Mouse (Mus musculus): ENCODE measurements at regions not wholly inside any gene's neighbourhood (a gene's known extent, or its start where the extent isn't known, plus 50 kb on each side); places are given as distances from the start of the nearest gene placed in this dataset.
A peak's percentile ranks its signal among the peaks of the same experiment; 100 is the strongest.
"Not testable (repeated sequence)": the region's sequence is repeated elsewhere in the genome, so short reads cannot be mapped to it uniquely, and the experiment has no call there.

DNA sequence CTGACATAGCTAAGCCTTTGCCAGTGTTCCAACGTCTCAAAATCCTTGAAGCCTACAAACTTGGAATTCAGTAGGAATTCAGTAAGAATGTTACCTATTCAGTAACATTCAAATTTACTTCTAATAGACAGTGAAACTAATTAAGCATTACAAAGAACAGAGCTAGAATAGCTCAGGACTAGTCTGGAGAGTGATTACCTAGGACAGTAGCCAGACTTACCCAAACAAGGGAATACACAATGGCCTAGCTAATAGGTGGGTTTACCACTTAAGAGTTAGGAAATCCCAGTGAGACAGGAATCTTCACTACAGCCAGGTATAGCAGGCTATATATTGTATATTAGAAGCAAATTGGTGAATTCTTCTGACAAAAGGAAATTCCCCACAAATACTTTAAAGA is 182.4 kb downstream of the Rab10 start:
- not testable (repeated sequence) for H3K4me2 ChIP-seq (ENCODE audit: low read depth); H3K4me3 ChIP-seq; H3K27me3 ChIP-seq (ENCODE audit: control insufficient read depth, insufficient read depth, insufficient read length); H3ac ChIP-seq (ENCODE audit: control insufficient read depth, insufficient read length); H3K79me2 ChIP-seq (ENCODE audit: control insufficient read depth, insufficient read depth); H3K36me3 ChIP-seq (ENCODE audit: control insufficient read depth, insufficient read depth)

DNA sequence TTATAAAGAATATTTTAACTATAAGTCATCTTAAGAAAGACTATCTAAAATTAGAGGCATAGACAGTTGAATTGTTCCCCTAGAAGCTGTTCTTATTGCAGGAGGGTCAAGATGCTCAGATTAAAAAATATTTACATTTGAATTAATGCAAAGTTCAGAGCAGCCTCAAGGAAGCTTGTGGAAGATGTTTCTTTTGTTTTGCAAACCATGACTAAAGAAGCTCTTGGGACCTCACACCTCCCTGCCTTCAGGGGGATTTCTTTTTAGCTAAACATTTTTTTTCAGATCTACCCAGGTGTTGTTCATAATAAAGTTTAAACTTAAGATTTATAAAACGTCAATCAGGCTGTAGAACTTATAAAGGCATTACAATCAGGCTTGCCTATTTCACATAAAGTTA is 185.7 kb downstream of the Rab10 start:
- no peak overlapping the region for H3ac ChIP-seq (ENCODE audit: control insufficient read depth, insufficient read length)
- H3K36me3 ChIP-seq (ENCODE audit: control insufficient read depth, insufficient read depth) = no peaks in the 10 kb centered on the region
- TF ChIP-seq MYOG (IDR thresholded peaks at IDR 0.05; ENCODE audit: control insufficient read depth in 1 of 3, insufficient read depth in 1 of 3, insufficient read length in 2 of 3, low read depth in 2 of 3) (no peak), REST (IDR thresholded peaks at IDR 0.05; ENCODE audit: insufficient read depth, insufficient read length) (no peak), E2F4 (IDR thresholded peaks at IDR 0.05; ENCODE audit: insufficient read depth) (no peak), CEBPB (IDR thresholded peaks at IDR 0.05; ENCODE audit: insufficient read depth, poor library complexity, severe bottlenecking) (no peak), USF1 (IDR thresholded peaks at IDR 0.05; ENCODE audit: low read depth) (no peak), MYOD1 (IDR thresholded peaks at IDR 0.05; ENCODE audit: control insufficient read depth in 1 of 3, insufficient read length in 2 of 3, low read depth in 2 of 3) (no peak), MAX (IDR thresholded peaks at IDR 0.05; ENCODE audit: low read depth) (no peak), TCF3 (IDR thresholded peaks at IDR 0.05; ENCODE audit: insufficient read length, low read depth) (no peak), TCF12 (IDR thresholded peaks at IDR 0.05; ENCODE audit: insufficient read depth, poor library complexity, severe bottlenecking) (no peak), SRF (IDR thresholded peaks at IDR 0.05; ENCODE audit: control insufficient read depth, insufficient read length, low read depth) (no peak), POLR2A (IDR thresholded peaks at IDR 0.05; ENCODE audit: insufficient read length, low read depth) (no peak), POLR2AphosphoS2 (IDR thresholded peaks at IDR 0.05; ENCODE audit: insufficient read length, low read depth) (no peak)
- H3K27me3 ChIP-seq (ENCODE audit: control insufficient read depth, insufficient read depth, insufficient read length) = no peaks in the 10 kb centered on the region
- no peak overlapping the region for H3K4me3 ChIP-seq
- no peaks in the 10 kb centered on the region for H3K79me2 ChIP-seq (ENCODE audit: control insufficient read depth, insufficient read depth)
- no peak overlapping the region for H3K4me2 ChIP-seq (ENCODE audit: low read depth)

DNA sequence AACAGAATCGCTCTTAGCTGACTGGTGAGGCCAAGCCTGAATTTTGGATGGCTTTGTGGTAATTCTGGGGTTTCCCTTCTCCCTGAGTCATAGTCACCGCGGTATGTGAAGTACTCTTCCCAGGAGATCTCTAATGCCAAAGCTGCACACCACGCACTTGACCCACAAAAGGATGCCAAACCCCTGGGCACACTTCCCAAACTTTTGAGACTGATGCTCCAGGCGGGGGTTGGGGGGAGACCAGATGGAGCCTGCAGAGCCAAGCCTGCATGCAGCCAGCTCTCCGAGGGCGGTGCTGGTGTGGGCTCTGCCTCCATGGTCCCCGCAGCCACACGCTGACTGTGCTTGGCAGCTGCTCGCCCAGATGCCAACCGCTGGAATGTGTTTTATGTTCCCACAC is 199.2 kb downstream of the Rab10 start:
- not testable (repeated sequence) for H3K79me2 ChIP-seq (ENCODE audit: control insufficient read depth, insufficient read depth); H3K4me2 ChIP-seq (ENCODE audit: low read depth); H3K36me3 ChIP-seq (ENCODE audit: control insufficient read depth, insufficient read depth); H3K27me3 ChIP-seq (ENCODE audit: control insufficient read depth, insufficient read depth, insufficient read length); H3ac ChIP-seq (ENCODE audit: control insufficient read depth, insufficient read length); H3K4me3 ChIP-seq
- peak in 1 of 3 experiments; percentile 50 for TF ChIP-seq MYOD1 (IDR thresholded peaks at IDR 0.05; ENCODE audit: control insufficient read depth in 1 of 3, insufficient read length in 2 of 3, low read depth in 2 of 3)

GRCm38 (mm10) chr12:3109671-3110070 is 200.1 kb downstream of the Rab10 start:
- not testable (repeated sequence) for H3K4me3 ChIP-seq; H3K4me2 ChIP-seq (ENCODE audit: low read depth); H3K36me3 ChIP-seq (ENCODE audit: control insufficient read depth, insufficient read depth); H3K27me3 ChIP-seq (ENCODE audit: control insufficient read depth, insufficient read depth, insufficient read length); H3K79me2 ChIP-seq (ENCODE audit: control insufficient read depth, insufficient read depth); H3ac ChIP-seq (ENCODE audit: control insufficient read depth, insufficient read length)

DNA sequence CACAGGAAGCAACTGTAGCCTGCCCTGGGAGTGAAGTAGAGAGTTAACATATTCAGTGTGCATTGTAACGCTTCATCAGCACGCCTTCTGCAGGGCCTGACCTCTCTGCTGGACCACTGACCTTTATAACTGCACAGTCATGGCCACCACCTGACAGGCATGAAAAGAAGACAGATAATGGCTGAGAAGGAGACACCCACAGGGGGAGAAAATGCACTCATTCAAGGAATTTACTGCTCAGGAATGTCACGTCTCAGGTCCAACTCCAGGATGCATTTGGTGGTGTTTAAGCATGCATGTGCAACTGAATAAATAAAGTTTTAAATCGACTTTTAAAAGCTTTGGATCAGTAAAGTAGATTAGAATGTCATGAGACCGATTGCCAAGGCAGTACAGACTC is 207.8 kb downstream of the Rab10 start:
- not testable (repeated sequence) for H3K36me3 ChIP-seq (ENCODE audit: control insufficient read depth, insufficient read depth); H3K79me2 ChIP-seq (ENCODE audit: control insufficient read depth, insufficient read depth); H3K4me2 ChIP-seq (ENCODE audit: low read depth); H3K4me3 ChIP-seq; H3ac ChIP-seq (ENCODE audit: control insufficient read depth, insufficient read length); H3K27me3 ChIP-seq (ENCODE audit: control insufficient read depth, insufficient read depth, insufficient read length)

DNA sequence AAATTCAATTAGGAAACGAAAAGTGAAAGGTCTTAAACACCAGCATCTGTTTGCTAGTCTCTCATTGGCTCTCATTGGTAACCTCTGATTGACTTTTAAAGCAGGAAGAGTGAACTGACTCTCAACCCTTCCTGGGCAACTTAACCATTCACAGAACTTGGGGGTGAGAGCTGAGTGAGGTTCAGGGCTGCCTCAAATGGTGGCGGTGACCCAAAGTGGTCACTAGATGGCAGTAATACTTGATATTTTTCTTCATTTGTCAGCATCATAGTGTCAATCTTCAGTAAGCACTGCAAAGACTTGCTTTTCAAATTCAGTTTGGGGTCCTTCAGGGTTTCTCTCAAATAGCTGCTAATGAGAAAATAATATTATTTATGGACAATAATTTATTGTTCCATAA is 211.6 kb downstream of the Rab10 start:
- H3K27me3 ChIP-seq (ENCODE audit: control insufficient read depth, insufficient read depth, insufficient read length); H3K79me2 ChIP-seq (ENCODE audit: control insufficient read depth, insufficient read depth); H3K36me3 ChIP-seq (ENCODE audit: control insufficient read depth, insufficient read depth); H3ac ChIP-seq (ENCODE audit: control insufficient read depth, insufficient read length); H3K4me2 ChIP-seq (ENCODE audit: low read depth); H3K4me3 ChIP-seq: not testable (repeated sequence)

DNA sequence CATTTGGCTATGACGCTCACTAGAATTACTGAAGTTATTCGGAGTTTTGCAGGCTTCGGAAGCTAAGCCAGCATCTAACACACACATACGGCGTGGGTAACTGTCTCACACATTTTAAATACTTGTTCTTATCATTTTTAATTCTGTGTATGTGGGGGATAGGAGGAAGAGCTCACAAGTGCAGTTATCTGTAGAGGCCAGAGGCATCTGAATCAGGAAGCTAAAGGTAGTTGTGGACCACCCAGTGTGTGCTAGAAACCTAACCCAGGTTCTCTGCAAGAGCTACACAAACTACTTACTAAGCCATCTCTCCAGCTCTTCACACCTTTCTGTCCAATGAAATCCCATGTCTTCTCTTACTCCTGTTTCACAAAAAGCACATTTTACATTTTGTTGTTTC is 215.3 kb downstream of the Rab10 start:
- no peaks in the 10 kb centered on the region for H3K79me2 ChIP-seq (ENCODE audit: control insufficient read depth, insufficient read depth)
- no peaks in the 10 kb centered on the region for H3K36me3 ChIP-seq (ENCODE audit: control insufficient read depth, insufficient read depth)
- no peaks in the 10 kb centered on the region for H3K27me3 ChIP-seq (ENCODE audit: control insufficient read depth, insufficient read depth, insufficient read length)
- no peak overlapping the region for H3K4me2 ChIP-seq (ENCODE audit: low read depth)
- no peak for TF ChIP-seq MAX (IDR thresholded peaks at IDR 0.05; ENCODE audit: low read depth)
- no peak for TF ChIP-seq POLR2A (IDR thresholded peaks at IDR 0.05; ENCODE audit: insufficient read length, low read depth)
- TF ChIP-seq TCF12 (IDR thresholded peaks at IDR 0.05; ENCODE audit: insufficient read depth, poor library complexity, severe bottlenecking) = no peak
- TF ChIP-seq MYOD1 (IDR thresholded peaks at IDR 0.05; ENCODE audit: control insufficient read depth in 1 of 3, insufficient read length in 2 of 3, low read depth in 2 of 3) = no peak
- TF ChIP-seq E2F4 (IDR thresholded peaks at IDR 0.05; ENCODE audit: insufficient read depth) = no peak
- no peak for TF ChIP-seq MYOG (IDR thresholded peaks at IDR 0.05; ENCODE audit: control insufficient read depth in 1 of 3, insufficient read depth in 1 of 3, insufficient read length in 2 of 3, low read depth in 2 of 3)
- no peak overlapping the region for H3ac ChIP-seq (ENCODE audit: control insufficient read depth, insufficient read length)
- no peak overlapping the region for H3K4me3 ChIP-seq

DNA sequence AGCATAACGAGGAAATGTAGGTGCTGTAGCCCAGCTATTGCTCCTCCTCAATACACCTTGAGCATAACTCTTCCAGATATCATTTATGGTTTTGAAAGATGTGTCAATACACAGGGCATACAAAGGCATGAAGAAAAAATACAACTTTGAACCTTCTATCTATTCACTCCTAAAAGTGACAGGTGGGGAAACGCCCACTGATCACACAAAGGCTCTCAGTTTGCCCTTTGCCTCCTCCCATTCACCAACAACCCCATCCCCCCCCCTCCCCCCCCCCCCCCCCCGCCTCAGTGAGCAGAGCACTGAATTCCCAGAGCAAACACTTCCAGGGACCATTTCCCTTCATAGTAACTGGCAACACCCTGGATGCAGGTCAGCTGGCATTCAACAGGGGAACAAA is 216.8 kb downstream of the Rab10 start:
- H3K79me2 ChIP-seq (ENCODE audit: control insufficient read depth, insufficient read depth); H3K4me3 ChIP-seq; H3K4me2 ChIP-seq (ENCODE audit: low read depth); H3ac ChIP-seq (ENCODE audit: control insufficient read depth, insufficient read length); H3K27me3 ChIP-seq (ENCODE audit: control insufficient read depth, insufficient read depth, insufficient read length); H3K36me3 ChIP-seq (ENCODE audit: control insufficient read depth, insufficient read depth): not testable (repeated sequence)

GRCm38 (mm10) chr12:3049546-3049945 is 260.2 kb downstream of the Rab10 start:
- not testable (repeated sequence) for H3ac ChIP-seq (ENCODE audit: control insufficient read depth, insufficient read length); H3K4me2 ChIP-seq (ENCODE audit: low read depth); H3K79me2 ChIP-seq (ENCODE audit: control insufficient read depth, insufficient read depth); H3K27me3 ChIP-seq (ENCODE audit: control insufficient read depth, insufficient read depth, insufficient read length); H3K36me3 ChIP-seq (ENCODE audit: control insufficient read depth, insufficient read depth); H3K4me3 ChIP-seq

DNA sequence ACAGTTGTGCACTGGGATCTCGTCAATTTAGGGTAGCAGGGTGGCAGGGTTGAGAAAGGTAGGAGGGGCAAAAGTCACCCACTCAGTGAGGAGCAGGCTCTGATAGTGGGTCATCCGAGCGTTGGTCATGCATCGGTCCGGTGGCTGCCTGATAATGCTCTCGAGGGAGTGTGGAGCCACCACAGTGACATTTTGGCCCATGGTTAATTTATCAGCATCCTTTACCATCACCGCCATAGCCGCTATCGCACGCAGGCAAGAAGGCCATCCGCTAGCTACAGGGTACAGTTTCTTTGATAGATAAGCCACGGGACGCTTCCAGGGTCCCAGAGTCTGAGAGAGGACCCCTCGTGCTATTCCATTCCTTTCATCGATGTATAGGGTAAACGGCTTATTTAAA is 291.3 kb downstream of the Rab10 start:
- not testable (repeated sequence) for H3K36me3 ChIP-seq (ENCODE audit: control insufficient read depth, insufficient read depth); H3K4me3 ChIP-seq; H3K79me2 ChIP-seq (ENCODE audit: control insufficient read depth, insufficient read depth); H3K27me3 ChIP-seq (ENCODE audit: control insufficient read depth, insufficient read depth, insufficient read length); H3K4me2 ChIP-seq (ENCODE audit: low read depth); H3ac ChIP-seq (ENCODE audit: control insufficient read depth, insufficient read length)

Measured in myocyte (in vitro differentiated cells).